Mouse (Mus musculus) midbrain, embryonic 14.5 days (tissue): ENCODE data around the gene Ankrd9. TPM values are rescaled to one million over a fixed set of nuclear protein-coding genes. Genes with fewer than 3 reads are reported as not detected.

Source experiments
- ATAC-seq: fragments of 200-750 bp; cut with Nextera tagmentation; 2 replicates; pipeline ENCODE4 v1.8.0; 2017; ENCODE audit warnings: moderate number of reproducible peaks, moderate library complexity; ENCODE audit not compliant: low FRiP score, low TSS enrichment
- DNase-seq: peaks from one replicate; pipeline ENCODE4 v3.0.0-alpha.2; 2015
- H3K27ac ChIP-seq: fragments of 300-500 bp; sonication (generic); replicated peaks from 2 replicates; pipeline ENCODE4 v1.5.1; 2014; ENCODE audit warnings: mild to moderate bottlenecking, low read depth, low read length, moderate library complexity
- H3K27me3 ChIP-seq: fragments of 300-500 bp; sonication (generic); 2 replicates; pipeline ENCODE4 v1.6.1; 2014; ENCODE audit warnings: low read length, control low read depth, mixed read lengths; ENCODE audit not compliant: control insufficient read depth, insufficient read depth
- H3K36me3 ChIP-seq: fragments of 300-500 bp; sonication (generic); 2 replicates; pipeline ENCODE4 v1.6.1; 2014; ENCODE audit warnings: low read length, control low read depth; ENCODE audit not compliant: control insufficient read depth, insufficient read depth
- H3K4me1 ChIP-seq: fragments of 300-500 bp; sonication (generic); 2 replicates; pipeline ENCODE4 v1.6.1; 2014; ENCODE audit warnings: mild to moderate bottlenecking, antibody characterized with exemption, low read length, control low read depth; ENCODE audit not compliant: control insufficient read depth, insufficient read depth
- H3K4me2 ChIP-seq: fragments of 300-500 bp; sonication (generic); 2 replicates; pipeline ENCODE4 v1.6.1; 2014; ENCODE audit warnings: mild to moderate bottlenecking, low read length, moderate library complexity
- H3K4me3 ChIP-seq: fragments of 300-500 bp; sonication (generic); replicated peaks from 2 replicates; pipeline ENCODE4 v1.5.1; 2014; ENCODE audit warnings: low read depth, low read length
- H3K9ac ChIP-seq: fragments of 300-500 bp; sonication (generic); replicated peaks from 2 replicates; pipeline ENCODE4 v1.6.1; 2014; ENCODE audit warnings: mild to moderate bottlenecking, low read length, moderate library complexity
- H3K9me3 ChIP-seq: fragments of 300-500 bp; sonication (generic); 2 replicates; pipeline ENCODE4 v1.6.1; 2016; ENCODE audit warnings: low read length, control low read depth, mixed read lengths; ENCODE audit not compliant: control insufficient read depth
- WGBS: fragments of 180-500 bp; shearing (Covaris S2); extraction: QIAGEN DNeasy Blood & Tissue Kit; methylation state at CpG from one replicate; pipeline ENCODE4 v1.1.7; 2014; 5-methylcytosine and 5-hydroxymethylcytosine counted together
- polyA plus RNA-seq: library from polyadenylated mRNA; unstranded; fragments of >200 nt; fragmentation: Nextera tagmentation; extraction: Ambion mirVana; gene quantifications from 2 replicates; pipeline ENCODE4 v1.2.1, GENCODE M21; 2014

Gene Ankrd9
- polyA plus RNA-seq, 1 experiment from 2014 or later, result 7.4 TPM

- DNase-seq (no peak), ATAC-seq (no peak)
- WGBS, result 80% methylated on average over 14 of the region's 14 CpGs
- H3K4me2 ChIP-seq, result no peak overlapping the region
- no peaks in the 10 kb centered on the region for H3K36me3 ChIP-seq
- H3K9me3 ChIP-seq, result no peaks in the 10 kb centered on the region
- H3K27ac ChIP-seq, result no peak overlapping the region
- H3K9ac ChIP-seq, result no peak overlapping the region
- H3K4me3 ChIP-seq, result no peak overlapping the region
- peaks cover 7% of the 10 kb centered on the region for H3K4me1 ChIP-seq
- H3K27me3 ChIP-seq, result no peaks in the 10 kb centered on the region
Measured at GRCm38 (mm10) chr12:111007134-111008103, 28.6 kb upstream of the Ankrd9 start.

GRCm38 (mm10) chr12:111006339-111006738, 27.5 kb upstream of the Ankrd9 start:
- Histone ChIP-seq H3K27me3 (no peaks in the 10 kb centered on the region), H3K36me3 (no peaks in the 10 kb centered on the region), H3K27ac (no peak overlapping the region), H3K4me3 (no peak overlapping the region), H3K4me2 (no peak overlapping the region), H3K9ac (no peak overlapping the region), H3K9me3 (no peaks in the 10 kb centered on the region), H3K4me1 (peaks cover 7% of the 10 kb centered on the region)
- 65% methylated on average over 5 of the region's 5 CpGs for WGBS
- DNase-seq (no peak), ATAC-seq (no peak)

DNA sequence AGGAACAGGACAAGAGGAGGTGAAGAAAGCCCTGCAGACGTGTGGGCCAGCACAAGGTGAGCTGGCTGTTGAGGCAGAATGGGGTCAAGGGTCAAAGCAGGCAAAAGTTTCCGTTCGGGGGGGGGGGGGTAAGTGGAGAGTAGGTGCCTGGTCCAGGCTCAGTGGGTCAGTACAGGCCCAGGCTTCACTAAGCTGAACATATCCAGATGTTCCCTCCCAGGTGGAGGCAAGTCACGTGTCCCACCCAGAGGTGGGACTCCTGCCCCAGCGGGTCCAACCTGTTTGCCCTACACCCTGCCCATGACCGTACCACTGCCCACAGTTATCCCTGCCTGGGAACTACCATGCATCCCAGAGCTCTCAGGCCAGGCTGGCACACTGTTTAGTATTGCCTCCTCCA, 27.0 kb upstream of the Ankrd9 start:
- Histone ChIP-seq H3K4me1 (peaks cover 7% of the 10 kb centered on the region), H3K9me3 (no peaks in the 10 kb centered on the region), H3K27me3 (no peaks in the 10 kb centered on the region), H3K4me2 (no peak overlapping the region), H3K27ac (no peak overlapping the region), H3K9ac (no peak overlapping the region), H3K4me3 (no peak overlapping the region), H3K36me3 (no peaks in the 10 kb centered on the region)
- 82% methylated on average over 5 of the region's 6 CpGs for WGBS
- no peak for DNase-seq
- ATAC-seq, result no peak

GRCm38 (mm10) chr12:111004142-111004541, 25.3 kb upstream of the Ankrd9 start:
- Histone ChIP-seq H3K4me3 (no peak overlapping the region), H3K27me3 (no peaks in the 10 kb centered on the region), H3K27ac (no peak overlapping the region), H3K9ac (no peak overlapping the region), H3K36me3 (no peaks in the 10 kb centered on the region), H3K4me1 (peaks cover 7% of the 10 kb centered on the region), H3K4me2 (no peak overlapping the region), H3K9me3 (no peaks in the 10 kb centered on the region)
- DNase-seq (no peak), ATAC-seq (no peak)
- 83% methylated on average over 9 of the region's 9 CpGs for WGBS

DNA sequence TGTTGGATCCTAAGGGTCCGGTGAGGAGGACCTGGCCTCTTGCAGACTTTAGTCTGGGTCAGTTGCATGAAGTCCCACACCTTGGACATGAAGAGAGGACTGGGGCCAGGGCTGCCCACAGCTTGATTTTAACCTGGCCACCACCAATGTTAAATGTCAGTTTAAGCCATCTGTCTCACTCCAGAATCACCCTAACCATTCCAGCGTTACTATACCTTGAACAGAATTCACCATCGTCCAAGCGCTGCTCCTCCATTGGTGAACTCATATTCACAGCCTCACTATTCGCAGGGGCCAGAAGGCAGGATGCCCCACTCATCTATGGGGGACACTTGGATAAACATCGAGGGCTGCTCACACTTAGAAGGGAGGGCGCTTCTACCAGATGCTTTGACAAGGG, 22.1 kb upstream of the Ankrd9 start:
- peaks cover 5% of the 10 kb centered on the region; the same call in 1 of the 2 replicates for H3K9me3 ChIP-seq
- H3K36me3 ChIP-seq, result no peaks in the 10 kb centered on the region
- H3K9ac ChIP-seq, result no peak overlapping the region
- DNase-seq (no peak), ATAC-seq (no peak)
- H3K27ac ChIP-seq, result no peak overlapping the region
- H3K27me3 ChIP-seq, result no peaks in the 10 kb centered on the region
- no peak overlapping the region for H3K4me3 ChIP-seq
- 94% methylated on average over 7 of the region's 7 CpGs for WGBS
- H3K4me2 ChIP-seq, result no peak overlapping the region
- no peaks in the 10 kb centered on the region for H3K4me1 ChIP-seq

DNA sequence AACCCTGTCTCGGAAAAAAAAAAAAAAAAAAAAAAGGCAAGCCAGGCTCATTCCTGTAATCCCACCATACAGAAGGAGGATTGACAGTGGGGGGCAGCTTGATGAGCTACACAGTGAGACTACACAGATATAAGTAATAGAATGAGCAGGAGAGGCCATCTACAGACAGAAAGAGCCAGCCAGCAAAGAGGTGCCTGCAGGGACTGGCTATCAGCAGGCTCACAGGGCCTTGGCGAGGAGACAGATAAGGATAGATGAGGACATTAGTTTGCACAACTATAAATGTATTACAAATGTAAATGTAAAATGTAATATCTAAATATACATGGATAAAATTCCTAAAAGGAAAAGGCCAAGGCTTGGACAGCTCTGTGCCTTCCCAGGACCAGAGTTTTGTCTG, 21.0 kb upstream of the Ankrd9 start:
- no peaks in the 10 kb centered on the region for H3K4me1 ChIP-seq
- H3K36me3 ChIP-seq, result no peaks in the 10 kb centered on the region
- peaks cover 5% of the 10 kb centered on the region; the same call in 1 of the 2 replicates for H3K9me3 ChIP-seq
- no peaks in the 10 kb centered on the region for H3K27me3 ChIP-seq
- DNase-seq, result no peak
- no peak overlapping the region for H3K4me3 ChIP-seq
- H3K9ac ChIP-seq, result no peak overlapping the region
- WGBS, result 82% methylated on average over 2 of the region's 2 CpGs
- H3K27ac ChIP-seq, result no peak overlapping the region
- no peak for ATAC-seq
- no peak overlapping the region for H3K4me2 ChIP-seq

GRCm38 (mm10) chr12:110998092-110998491, 19.3 kb upstream of the Ankrd9 start:
- ATAC-seq (no peak), DNase-seq (no peak)
- H3K4me3 ChIP-seq, result no peak overlapping the region
- peaks cover 5% of the 10 kb centered on the region; the same call in 1 of the 2 replicates for H3K9me3 ChIP-seq
- no peaks in the 10 kb centered on the region for H3K27me3 ChIP-seq
- WGBS, result 96% methylated on average over 11 of the region's 11 CpGs
- no peaks in the 10 kb centered on the region for H3K36me3 ChIP-seq
- no peaks in the 10 kb centered on the region for H3K4me1 ChIP-seq
- H3K4me2 ChIP-seq, result no peak overlapping the region
- H3K9ac ChIP-seq, result no peak overlapping the region
- no peak overlapping the region for H3K27ac ChIP-seq

- no peak overlapping the region for H3K4me2 ChIP-seq
- WGBS, result 38% methylated on average over 12 of the region's 12 CpGs
- ATAC-seq (no peak), DNase-seq (no peak)
- no peaks in the 10 kb centered on the region for H3K36me3 ChIP-seq
- no peaks in the 10 kb centered on the region for H3K4me1 ChIP-seq
- H3K9ac ChIP-seq, result no peak overlapping the region
- H3K27ac ChIP-seq, result no peak overlapping the region
- H3K4me3 ChIP-seq, result no peak overlapping the region
- H3K9me3 ChIP-seq, result peaks cover 5% of the 10 kb centered on the region; the same call in 1 of the 2 replicates
- H3K27me3 ChIP-seq, result no peaks in the 10 kb centered on the region
Measured at GRCm38 (mm10) chr12:110994666-110995065, 15.8 kb upstream of the Ankrd9 start.

GRCm38 (mm10) chr12:110993226-110993625, 14.4 kb upstream of the Ankrd9 start:
- H3K4me1 ChIP-seq, result no peaks in the 10 kb centered on the region
- H3K36me3 ChIP-seq, result no peaks in the 10 kb centered on the region
- ATAC-seq (no peak), DNase-seq (no peak)
- WGBS, result 82% methylated on average over 3 of the region's 3 CpGs
- no peak overlapping the region for H3K4me2 ChIP-seq
- H3K27ac ChIP-seq, result no peak overlapping the region
- H3K4me3 ChIP-seq, result no peak overlapping the region
- H3K27me3 ChIP-seq, result no peaks in the 10 kb centered on the region
- no peak overlapping the region for H3K9ac ChIP-seq
- H3K9me3 ChIP-seq, result peaks cover 5% of the 10 kb centered on the region; the same call in 1 of the 2 replicates
